Mouse (Mus musculus): Measurements from ENCODE around the gene Peg3. TPM values are rescaled to one million over a fixed set of nuclear protein-coding genes. Genes with fewer than 3 reads are reported as not detected.
A peak's percentile ranks its signal among the peaks of the same experiment; 100 is the strongest.

The Peg3 gene
- polyA plus RNA-seq, 1 experiment from 2014 or later = 157 TPM

DNA sequence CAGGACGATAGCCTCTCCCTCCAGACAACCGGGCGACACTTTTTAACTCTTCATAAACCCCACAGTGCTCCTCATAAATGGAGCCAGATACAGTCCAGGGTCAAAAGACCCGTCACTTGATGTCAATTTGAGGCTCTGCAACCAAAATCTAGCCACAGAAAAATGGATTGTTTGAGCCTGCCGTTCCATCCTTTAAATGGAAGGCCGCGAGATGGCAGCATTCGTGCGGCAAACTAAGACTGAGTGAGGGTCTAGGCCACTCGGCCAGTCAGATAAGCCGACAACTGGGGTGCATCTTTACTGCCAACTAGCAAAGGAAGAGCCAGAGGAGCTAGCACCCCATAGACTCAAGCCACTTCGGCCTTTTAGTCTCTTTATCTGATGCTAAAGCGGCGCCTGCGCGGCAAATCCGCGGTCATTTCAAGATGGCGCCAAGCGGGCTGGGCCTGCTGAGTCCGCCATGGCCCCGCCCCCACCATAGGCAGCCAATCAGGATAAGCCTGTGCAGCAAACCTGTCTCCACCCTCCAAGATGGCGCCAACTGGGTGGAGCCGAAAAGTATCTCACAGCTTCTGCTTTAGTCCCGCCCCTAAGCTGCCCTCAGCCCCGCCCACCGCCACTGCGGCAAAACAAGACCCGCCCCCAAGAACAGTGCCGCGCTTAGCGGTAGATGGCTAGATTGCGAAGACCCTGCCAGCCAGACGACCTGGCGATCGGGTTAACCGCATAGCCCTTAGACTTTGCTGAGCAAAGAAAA, 992 bp downstream of the Peg3 start:
- Histone ChIP-seq H3K9me3 (replicated peaks; ENCODE audit: control insufficient read depth, low read length) (peaks cover 33% of the 10 kb centered on the region), H3K27ac (ENCODE audit: low read length) (peak overlapping the region; percentile 83), H3K4me1 (ENCODE audit: control insufficient read depth, insufficient read depth, low read length) (no peaks in the 10 kb centered on the region), H3K4me3 (replicated peaks; ENCODE audit: low read length) (peak overlapping the region; percentile 59), H3K36me3 (ENCODE audit: control insufficient read depth, insufficient read depth, low read length) (no peaks in the 10 kb centered on the region), H3K9ac (ENCODE audit: low read length) (peak overlapping the region; percentile 74), H3K4me2 (ENCODE audit: low read depth, low read length) (peak overlapping the region; percentile 53), H3K27me3 (ENCODE audit: control insufficient read depth, insufficient read depth, low read length) (no peaks in the 10 kb centered on the region)
- ATAC-seq (ENCODE audit: insufficient read depth, low FRiP score) = peak; percentile 71
- WGBS = 54% methylated on average over 37 of the region's 37 CpGs

DNA sequence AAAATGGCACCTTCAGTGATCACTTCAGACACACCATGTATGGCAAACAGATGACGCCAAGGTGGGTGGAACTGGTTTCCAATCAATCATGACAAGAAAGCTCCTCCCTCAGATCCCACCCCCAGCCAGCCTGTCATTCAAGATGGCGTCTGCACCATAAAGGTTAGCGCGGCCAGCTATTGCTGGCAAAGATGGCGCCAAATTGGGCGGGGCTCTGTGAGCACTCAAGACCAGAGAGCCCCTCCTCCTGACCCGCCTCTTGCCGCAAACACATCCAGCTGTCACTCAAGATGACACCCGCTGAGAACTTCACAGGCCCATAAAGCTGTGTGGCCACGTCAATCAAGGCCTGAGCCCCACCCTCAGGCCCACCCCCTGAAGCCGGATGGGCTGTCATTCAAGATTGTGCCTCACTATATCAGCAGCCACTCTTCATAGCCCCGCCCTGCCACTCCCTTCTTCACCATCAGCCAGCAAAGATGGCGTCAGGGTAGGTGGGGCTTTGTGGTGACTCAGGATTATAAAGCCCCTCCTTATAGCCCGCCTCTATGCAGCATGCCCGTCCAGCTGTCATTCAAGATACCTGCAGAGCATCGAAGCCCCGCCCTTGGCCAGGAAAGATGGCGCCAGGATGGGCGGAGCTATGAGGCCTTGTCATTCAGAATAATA, 1.8 kb downstream of the Peg3 start:
- Histone ChIP-seq H3K27me3 (ENCODE audit: control insufficient read depth, insufficient read depth, low read length) (no peaks in the 10 kb centered on the region), H3K36me3 (ENCODE audit: control insufficient read depth, insufficient read depth, low read length) (no peaks in the 10 kb centered on the region), H3K9me3 (replicated peaks; ENCODE audit: control insufficient read depth, low read length) (peaks cover 33% of the 10 kb centered on the region), H3K4me2 (ENCODE audit: low read depth, low read length) (peak overlapping the region; percentile 56), H3K4me1 (ENCODE audit: control insufficient read depth, insufficient read depth, low read length) (no peaks in the 10 kb centered on the region), H3K9ac (ENCODE audit: low read length) (no peak overlapping the region), H3K27ac (ENCODE audit: low read length) (peak overlapping the region; percentile 92), H3K4me3 (replicated peaks; ENCODE audit: low read length) (peak overlapping the region; percentile 59)
- ATAC-seq (ENCODE audit: insufficient read depth, low FRiP score) = peak; percentile 87
- WGBS = 43% methylated on average over 19 of the region's 19 CpGs

DNA sequence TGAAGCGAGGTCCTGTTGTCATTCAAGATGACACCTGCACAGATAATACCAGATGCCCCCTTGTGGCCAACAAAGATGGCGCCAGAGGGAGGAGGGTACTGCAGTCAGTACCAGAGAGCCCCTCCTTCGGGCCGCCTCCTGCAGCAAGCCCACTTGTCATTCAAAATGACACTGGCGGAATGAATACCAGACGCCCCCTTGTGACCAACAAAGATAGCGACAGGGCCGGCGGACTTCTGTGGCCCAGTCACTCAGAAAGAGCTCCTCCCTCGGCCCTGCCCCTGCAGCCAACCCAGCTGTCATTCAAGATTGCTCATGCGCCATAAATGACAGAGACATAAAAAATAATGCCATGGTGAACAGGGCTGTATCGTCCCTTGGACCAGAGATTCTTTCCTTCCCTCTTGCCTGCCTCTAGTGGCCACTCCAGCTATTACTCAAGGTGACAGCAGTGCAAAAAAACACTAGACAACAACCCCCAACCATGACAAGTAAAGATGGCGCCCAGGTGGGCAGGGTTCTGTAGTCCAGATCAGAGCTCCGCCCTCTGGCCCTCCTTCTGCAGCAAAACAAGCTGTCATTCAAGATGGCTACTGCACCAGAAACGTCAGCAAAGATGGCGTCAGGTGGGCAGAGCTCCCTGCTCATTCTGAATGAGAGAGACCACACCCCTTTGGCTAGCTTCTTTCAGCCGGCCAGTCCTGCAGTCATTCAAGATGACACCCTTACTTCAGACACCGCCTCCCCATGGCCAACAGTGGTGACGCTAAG, 2.7 kb downstream of the Peg3 start:
- peak overlapping the region; percentile 59 for H3K4me3 ChIP-seq (replicated peaks; ENCODE audit: low read length)
- peak overlapping the region; percentile 56 for H3K4me2 ChIP-seq (ENCODE audit: low read depth, low read length)
- no peaks in the 10 kb centered on the region for H3K36me3 ChIP-seq (ENCODE audit: control insufficient read depth, insufficient read depth, low read length)
- no peak overlapping the region for H3K9ac ChIP-seq (ENCODE audit: low read length)
- no peaks in the 10 kb centered on the region for H3K4me1 ChIP-seq (ENCODE audit: control insufficient read depth, insufficient read depth, low read length)
- 51% methylated on average over 19 of the region's 19 CpGs for WGBS
- H3K27ac ChIP-seq (ENCODE audit: low read length) = peak overlapping the region; percentile 92
- peak; percentile 52 for ATAC-seq (ENCODE audit: insufficient read depth, low FRiP score)
- H3K9me3 ChIP-seq (replicated peaks; ENCODE audit: control insufficient read depth, low read length) = peaks cover 33% of the 10 kb centered on the region
- no peaks in the 10 kb centered on the region for H3K27me3 ChIP-seq (ENCODE audit: control insufficient read depth, insufficient read depth, low read length)

DNA sequence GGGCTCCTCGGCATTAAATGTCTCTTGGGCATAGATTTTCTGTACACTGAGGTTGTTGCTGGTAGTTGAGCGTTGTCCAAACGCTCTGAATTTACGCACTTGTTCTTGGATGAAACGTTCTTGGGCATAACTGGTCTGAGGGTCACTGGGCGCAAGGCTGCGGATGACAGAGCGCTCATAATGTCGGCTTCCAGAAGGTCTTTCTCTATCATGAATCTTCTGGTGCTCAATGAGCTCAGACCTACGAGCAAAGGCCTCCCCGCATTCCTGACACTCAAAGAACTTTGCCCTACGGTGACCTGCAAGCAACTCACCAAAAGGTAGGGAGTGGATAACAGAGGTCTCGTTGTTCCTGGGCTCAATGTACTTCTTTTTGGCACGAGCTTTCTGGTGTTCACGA, 20.8 kb downstream of the Peg3 start:
- H3K36me3 ChIP-seq (ENCODE audit: control insufficient read depth, insufficient read depth, low read length) = peaks cover 26% of the 10 kb centered on the region

DNA sequence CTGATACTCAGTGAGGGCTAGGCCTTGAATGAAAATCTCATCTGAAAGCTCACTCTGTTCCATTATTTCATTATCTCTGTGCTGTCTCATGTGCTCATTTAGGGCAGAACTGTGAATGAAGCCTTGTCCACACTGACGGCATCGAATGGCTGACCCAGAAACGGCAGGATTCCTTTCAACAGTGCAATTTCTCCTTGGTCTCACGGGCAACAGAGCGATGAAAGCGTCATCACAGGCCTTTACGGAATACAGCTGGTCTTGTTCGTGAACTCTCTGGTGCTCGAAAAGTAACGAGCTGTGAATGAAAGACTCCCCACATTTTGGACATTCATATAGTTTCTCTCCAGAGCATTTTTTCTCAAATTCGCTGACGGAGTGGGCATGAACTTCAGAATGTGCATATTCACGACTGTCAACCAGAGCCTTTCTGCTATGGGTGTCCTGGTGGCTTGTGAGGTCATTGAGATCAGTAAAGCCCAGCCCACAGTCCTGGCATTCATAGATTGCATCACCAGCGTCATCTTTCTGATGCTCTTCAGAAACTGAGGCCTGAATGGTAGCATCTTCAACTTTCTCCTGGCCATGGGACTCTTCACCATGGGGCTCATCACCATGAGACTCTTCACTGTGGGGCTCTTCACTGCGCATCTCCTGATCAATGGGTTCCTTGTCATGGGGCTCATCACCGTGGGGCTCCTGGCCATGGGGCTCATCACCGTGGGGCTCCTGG, 21.6 kb downstream of the Peg3 start:
- 79% methylated on average over 17 of the region's 17 CpGs for WGBS
- peaks cover 26% of the 10 kb centered on the region for H3K36me3 ChIP-seq (ENCODE audit: control insufficient read depth, insufficient read depth, low read length)
- ATAC-seq (ENCODE audit: insufficient read depth, low FRiP score) = no peak

More for the DNA sequence above, 20.8 kb downstream of the Peg3 start:
- Histone ChIP-seq H3K4me3 (replicated peaks; ENCODE audit: low read length) (no peak overlapping the region), H3K9ac (ENCODE audit: low read length) (no peak overlapping the region), H3K9me3 (replicated peaks; ENCODE audit: control insufficient read depth, low read length) (no peaks in the 10 kb centered on the region), H3K27me3 (ENCODE audit: control insufficient read depth, insufficient read depth, low read length) (no peaks in the 10 kb centered on the region), H3K4me1 (ENCODE audit: control insufficient read depth, insufficient read depth, low read length) (no peaks in the 10 kb centered on the region), H3K4me2 (ENCODE audit: low read depth, low read length) (no peak overlapping the region), H3K27ac (ENCODE audit: low read length) (no peak overlapping the region)
- WGBS = 86% methylated on average over 15 of the region's 15 CpGs
- no peak for ATAC-seq (ENCODE audit: insufficient read depth, low FRiP score)

DNA sequence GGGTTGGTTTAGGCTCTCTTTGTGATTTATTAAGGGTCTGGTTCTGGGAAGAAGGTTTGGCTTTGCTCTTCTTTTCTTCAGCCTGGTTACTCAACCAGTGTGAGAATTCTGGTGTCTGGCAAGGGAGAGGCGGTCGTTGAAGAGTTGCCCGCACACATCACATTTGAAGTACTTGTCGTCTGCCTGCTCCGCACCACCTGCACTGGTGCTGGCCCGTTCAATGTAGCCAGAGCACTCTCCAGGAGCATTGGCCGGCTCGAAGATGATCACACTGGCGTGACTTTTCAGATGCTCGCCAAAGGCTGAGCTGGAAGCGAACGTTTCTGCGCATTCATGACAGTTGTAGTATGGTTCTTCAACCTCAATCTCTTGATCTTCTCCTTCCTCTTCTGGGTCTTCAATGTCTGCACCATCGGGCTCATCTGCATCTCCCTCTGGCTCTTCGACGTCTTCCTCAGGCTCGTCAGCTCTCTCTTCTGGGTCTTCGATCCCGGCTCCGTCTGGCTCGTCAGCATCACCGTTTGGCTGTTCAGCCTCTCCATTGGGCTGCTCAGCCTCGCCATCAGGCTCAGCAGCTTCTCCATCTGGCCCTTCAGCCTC, 22.7 kb downstream of the Peg3 start:
- no peak for ATAC-seq (ENCODE audit: insufficient read depth, low FRiP score)
- Histone ChIP-seq H3K36me3 (ENCODE audit: control insufficient read depth, insufficient read depth, low read length) (peaks cover 26% of the 10 kb centered on the region), H3K4me1 (ENCODE audit: control insufficient read depth, insufficient read depth, low read length) (no peaks in the 10 kb centered on the region), H3K27me3 (ENCODE audit: control insufficient read depth, insufficient read depth, low read length) (no peaks in the 10 kb centered on the region), H3K9ac (ENCODE audit: low read length) (no peak overlapping the region), H3K4me2 (ENCODE audit: low read depth, low read length) (no peak overlapping the region), H3K27ac (ENCODE audit: low read length) (no peak overlapping the region), H3K4me3 (replicated peaks; ENCODE audit: low read length) (no peak overlapping the region), H3K9me3 (replicated peaks; ENCODE audit: control insufficient read depth, low read length) (no peaks in the 10 kb centered on the region)
- 89% methylated on average over 23 of the region's 23 CpGs for WGBS

More for the DNA sequence above, 21.6 kb downstream of the Peg3 start:
- no peaks in the 10 kb centered on the region for H3K27me3 ChIP-seq (ENCODE audit: control insufficient read depth, insufficient read depth, low read length)
- no peak overlapping the region for H3K4me3 ChIP-seq (replicated peaks; ENCODE audit: low read length)
- H3K4me2 ChIP-seq (ENCODE audit: low read depth, low read length) = no peak overlapping the region
- H3K9me3 ChIP-seq (replicated peaks; ENCODE audit: control insufficient read depth, low read length) = no peaks in the 10 kb centered on the region
- no peak overlapping the region for H3K27ac ChIP-seq (ENCODE audit: low read length)
- no peaks in the 10 kb centered on the region for H3K4me1 ChIP-seq (ENCODE audit: control insufficient read depth, insufficient read depth, low read length)
- H3K9ac ChIP-seq (ENCODE audit: low read length) = no peak overlapping the region

DNA sequence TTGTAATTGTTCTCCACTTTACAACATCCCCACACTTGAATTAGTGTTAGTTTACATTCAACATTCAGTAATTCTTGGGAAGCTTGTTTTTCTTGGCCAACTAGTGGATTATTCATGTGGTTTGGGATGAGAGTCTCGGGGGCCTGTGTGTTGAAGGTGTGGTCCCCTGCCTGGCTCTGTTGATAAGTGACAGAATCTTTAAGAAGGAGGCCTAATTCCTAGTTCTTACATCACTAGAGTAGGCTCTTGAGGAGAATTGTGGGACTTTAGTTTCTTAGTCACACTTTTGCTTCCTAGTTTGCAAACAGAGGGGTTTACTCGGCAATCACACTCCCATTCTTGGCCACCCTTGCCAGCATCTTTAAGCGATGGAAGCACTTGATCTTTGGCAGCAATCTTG, 31.0 kb downstream of the Peg3 start:
- Histone ChIP-seq H3K4me3 (replicated peaks; ENCODE audit: low read length) (no peak overlapping the region), H3K9ac (ENCODE audit: low read length) (no peak overlapping the region), H3K27me3 (ENCODE audit: control insufficient read depth, insufficient read depth, low read length) (no peaks in the 10 kb centered on the region), H3K4me2 (ENCODE audit: low read depth, low read length) (no peak overlapping the region), H3K36me3 (ENCODE audit: control insufficient read depth, insufficient read depth, low read length) (no peaks in the 10 kb centered on the region), H3K4me1 (ENCODE audit: control insufficient read depth, insufficient read depth, low read length) (no peaks in the 10 kb centered on the region), H3K9me3 (replicated peaks; ENCODE audit: control insufficient read depth, low read length) (no peaks in the 10 kb centered on the region), H3K27ac (ENCODE audit: low read length) (no peak overlapping the region)
- no peak for ATAC-seq (ENCODE audit: insufficient read depth, low FRiP score)
- WGBS = 74% methylated on average over 3 of the region's 3 CpGs

DNA sequence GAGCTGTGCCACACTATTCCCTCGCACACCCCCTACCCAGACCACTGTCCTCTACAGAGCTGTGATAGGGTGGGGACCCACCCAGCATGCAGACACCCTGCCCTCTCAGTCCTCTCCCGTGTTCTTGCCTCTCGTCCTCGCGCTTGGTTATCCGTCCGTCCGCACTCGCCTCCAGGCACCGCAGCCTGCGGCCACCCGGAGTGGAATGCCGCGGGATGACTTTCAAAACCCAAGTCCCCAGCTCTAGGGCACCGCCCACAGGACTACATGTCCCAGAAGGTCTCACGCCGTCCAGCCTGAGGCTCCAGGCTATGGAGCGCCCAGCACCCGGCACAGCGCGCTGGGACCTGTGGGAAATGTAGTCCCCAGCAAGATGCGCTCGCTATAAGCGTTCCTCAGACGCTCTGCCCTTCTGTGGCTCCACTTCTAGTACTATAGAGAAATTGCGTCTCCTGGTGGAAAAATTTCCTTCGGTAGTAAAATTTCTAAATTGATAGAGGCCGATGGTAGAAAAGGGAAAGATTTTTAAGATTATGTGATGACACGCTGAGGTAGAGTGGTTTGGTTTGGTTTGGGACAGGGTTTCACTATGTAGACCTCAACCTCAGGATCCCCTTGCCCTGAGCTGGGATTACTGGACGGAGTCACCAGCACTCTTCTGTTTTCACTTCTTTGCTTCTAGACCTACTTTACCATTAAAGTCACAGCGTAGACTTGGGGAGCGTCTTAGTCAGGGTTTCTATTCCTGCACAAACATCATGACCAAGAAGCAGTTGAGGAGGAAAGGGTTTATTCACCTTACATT, 33.8 kb downstream of the Peg3 start, which contains the start of gene Zim1:
Gene Zim1, minus strand, starts transcription at position 210 of the 805 bp plus-strand sequence.
- Histone ChIP-seq H3K9ac (ENCODE audit: low read length) (peak within 1 kb of the TSS; percentile 61), H3K36me3 (ENCODE audit: control insufficient read depth, insufficient read depth, low read length) (no peaks in the 10 kb centered on the region), H3K4me2 (ENCODE audit: low read depth, low read length) (peak within 1 kb of the TSS; percentile 63), H3K4me3 (replicated peaks; ENCODE audit: low read length) (peak within 1 kb of the TSS; percentile 51), H3K4me1 (ENCODE audit: control insufficient read depth, insufficient read depth, low read length) (no peaks in the 10 kb centered on the region), H3K27me3 (ENCODE audit: control insufficient read depth, insufficient read depth, low read length) (no peaks in the 10 kb centered on the region), H3K9me3 (replicated peaks; ENCODE audit: control insufficient read depth, low read length) (no peaks in the 10 kb centered on the region), H3K27ac (ENCODE audit: low read length) (no peak within 1 kb of the TSS)
- ATAC-seq (ENCODE audit: insufficient read depth, low FRiP score) = peak; percentile 100
- WGBS = 10% methylated on average over 32 of the region's 32 CpGs

Data from stomach, embryonic 16.5 days (tissue).